Mouse (Mus musculus) layer of hippocampus, adult 2 months (tissue): ENCODE results near the gene Synj1. TPM values are rescaled to one million over a fixed set of nuclear protein-coding genes. Genes with fewer than 3 reads are reported as not detected.

Source experiments
- DNase-seq, 2 experiments: peaks; one replicate each; pipeline ENCODE4 v3.0.0; 2022; ENCODE audit warnings: low spot score in 2 of 2
- H3K27ac ChIP-seq: fragments of 200-600 bp; 2 replicates; pipeline ENCODE4 v1.8.1; 2022
- H3K4me3 ChIP-seq: fragments of 200-600 bp; 2 replicates; pipeline ENCODE4 v1.8.1; 2022; ENCODE audit warnings: mild to moderate bottlenecking
- CTCF ChIP-seq: fragments of 200-600 bp; conservative IDR thresholded peaks from 2 replicates; pipeline ENCODE4 v1.8.1; 2022; ENCODE audit warnings: antibody characterized with exemption, mild to moderate bottlenecking, moderate library complexity
- microRNA-seq, 2 experiments: library from miRNA; unstranded; fragments of <30 nt; microRNA quantifications; one replicate each; pipeline ENCODE4 v1.2.0; 2021
- total RNA-seq, 2 experiments: library from RNA; stranded (reverse); gene quantifications; 2 replicates each; pipeline ENCODE4 v1.2.3; 2021

Synj1 gene
- total RNA-seq, 2 experiments from 2014 or later = 424 to 431 TPM

GRCm38 (mm10) chr16:90890683-90891082, 120.4 kb downstream of the Synj1 start:
- Histone ChIP-seq H3K27ac (no peak overlapping the region), H3K4me3 (no peak overlapping the region)
- DNase-seq = no peak
- TF ChIP-seq CTCF = no peak

Small RNAs within 50 kb of the gene (microRNA-seq; reads per million reads assigned to microRNA genes)
- gene Gm22933 = 0 reads per million in 2 experiments

Other genes starting within 250 kb of the Synj1 start
- 10 to 100 TPM; 17.3 to 18.8 TPM for gene Urb1, start 200.9 kb downstream of the Synj1 start, total RNA-seq
- gene Eva1c, start 184.6 kb downstream of the Synj1 start, total RNA-seq = 1 to 10 TPM; 2.2 to 2.9 TPM
- 10 to 100 TPM; 34.0 to 43.7 TPM for gene Cfap298, start 76.2 kb downstream of the Synj1 start, total RNA-seq
- gene Paxbp1, start 33.2 kb upstream of the Synj1 start, total RNA-seq = 10 to 100 TPM; 73.6 to 90.7 TPM
- gene 4932438H23Rik, start 83.8 kb upstream of the Synj1 start, total RNA-seq = 1 to 10 TPM; 1.5 to 2.0 TPM
- gene Olig2, start 214.1 kb upstream of the Synj1 start, total RNA-seq = 10 to 100 TPM; 25.2 to 27.1 TPM